Mouse (Mus musculus): ENCODE results near the gene Foxa2.

Gene Foxa2

GRCm38 (mm10) chr2:148039351-148040235, 7.2 kb downstream of the Foxa2 start:
- DNase-seq (ENCODE audit: low read depth, low spot score), result no peak

GRCm38 (mm10) chr2:148038366-148039310, 8.1 kb downstream of the Foxa2 start:
- DNase-seq (ENCODE audit: low read depth, low spot score), result no peak

GRCm38 (mm10) chr2:148036611-148037160, 10.1 kb downstream of the Foxa2 start:
- DNase-seq (ENCODE audit: low read depth, low spot score), result no peak

GRCm38 (mm10) chr2:148030991-148031675, 15.6 kb downstream of the Foxa2 start:
- no peak for DNase-seq (ENCODE audit: low read depth, low spot score)

- no peak for DNase-seq (ENCODE audit: low read depth, low spot score)
Observed at GRCm38 (mm10) chr2:148030613-148030935, 16.2 kb downstream of the Foxa2 start.

GRCm38 (mm10) chr2:148029751-148030612, 16.8 kb downstream of the Foxa2 start:
- DNase-seq (ENCODE audit: low read depth, low spot score), result no peak

GRCm38 (mm10) chr2:148029050-148029608, 17.6 kb downstream of the Foxa2 start:
- DNase-seq (ENCODE audit: low read depth, low spot score), result no peak

GRCm38 (mm10) chr2:148026366-148026765, 20.4 kb downstream of the Foxa2 start:
- DNase-seq (ENCODE audit: low read depth, low spot score), result no peak

- no peak for DNase-seq (ENCODE audit: low read depth, low spot score)
Observed at GRCm38 (mm10) chr2:148025481-148025880, 21.3 kb downstream of the Foxa2 start.

- DNase-seq (ENCODE audit: low read depth, low spot score), result no peak
Observed at GRCm38 (mm10) chr2:148024268-148024935, 22.4 kb downstream of the Foxa2 start.

GRCm38 (mm10) chr2:148023340-148023806, 23.4 kb downstream of the Foxa2 start:
- no peak for DNase-seq (ENCODE audit: low read depth, low spot score)

- no peak for DNase-seq (ENCODE audit: low read depth, low spot score)
Observed at GRCm38 (mm10) chr2:148021919-148022570, 24.7 kb downstream of the Foxa2 start.

- DNase-seq (ENCODE audit: low read depth, low spot score), result no peak
Observed at GRCm38 (mm10) chr2:148021016-148021415, 25.8 kb downstream of the Foxa2 start.

- DNase-seq (ENCODE audit: low read depth, low spot score), result no peak
Observed at GRCm38 (mm10) chr2:148020125-148020524, 26.6 kb downstream of the Foxa2 start.

- no peak for DNase-seq (ENCODE audit: low read depth, low spot score)
Observed at GRCm38 (mm10) chr2:148017782-148018690, 28.7 kb downstream of the Foxa2 start.

GRCm38 (mm10) chr2:148013382-148013781, 33.4 kb downstream of the Foxa2 start:
- DNase-seq (ENCODE audit: low read depth, low spot score), result no peak

GRCm38 (mm10) chr2:148009049-148009448, 37.7 kb downstream of the Foxa2 start:
- DNase-seq (ENCODE audit: low read depth, low spot score), result no peak

Data from brain, adult 2 months (tissue).